Mouse (Mus musculus): ENCODE measurements at regions not wholly inside any gene's neighbourhood (a gene's known extent, or its start where the extent isn't known, plus 50 kb on each side); places are given as distances from the start of the nearest gene placed in this dataset.

DNA sequence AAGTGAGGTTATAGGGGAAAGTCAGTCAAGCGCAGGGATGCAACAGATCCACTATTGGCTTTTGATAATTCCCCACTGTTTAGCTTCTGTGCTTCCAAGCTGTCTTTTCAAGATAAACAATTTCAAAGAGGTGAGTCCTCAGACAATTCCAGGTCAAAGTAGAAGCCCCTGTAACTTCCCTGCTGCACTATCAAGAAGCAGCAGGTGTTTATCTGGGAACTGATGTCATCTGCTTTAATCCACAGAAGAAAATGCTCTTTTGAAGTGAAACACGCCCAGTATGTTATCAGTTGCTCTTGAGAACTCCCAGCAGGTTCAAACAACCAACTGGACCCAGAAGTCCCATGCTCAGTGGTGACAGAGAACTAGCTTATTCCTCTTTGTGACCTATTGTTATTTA is 164.7 kb downstream of the Ins1 start:
- Histone ChIP-seq H3K27ac (replicated peaks; ENCODE audit: low read depth, low read length) (no peak overlapping the region), H3K4me3 (replicated peaks; ENCODE audit: low read length) (no peak overlapping the region), H3K36me3 (ENCODE audit: control insufficient read depth, insufficient read depth, low read length) (no peaks in the 10 kb centered on the region), H3K4me1 (ENCODE audit: control insufficient read depth, insufficient read depth, low read length) (no peaks in the 10 kb centered on the region), H3K4me2 (replicated peaks; ENCODE audit: low read depth, low read length, severe bottlenecking) (no peak overlapping the region), H3K9ac (ENCODE audit: low read depth, low read length, severe bottlenecking) (no peak overlapping the region), H3K27me3 (ENCODE audit: control insufficient read depth, insufficient read depth, low read length) (no peaks in the 10 kb centered on the region), H3K9me3 (ENCODE audit: control insufficient read depth, low read length) (no peaks in the 10 kb centered on the region)
- no peak for TF ChIP-seq POLR2A (IDR thresholded peaks at IDR 0.05; ENCODE audit: borderline replicate concordance, extremely low read depth, insufficient read depth, insufficient read length)
- no peak for ATAC-seq (ENCODE audit: low FRiP score, low read depth)
- DNase-seq (ENCODE audit: low spot score), result no peak
- 56% methylated on average over 2 of the region's 2 CpGs for WGBS

DNA sequence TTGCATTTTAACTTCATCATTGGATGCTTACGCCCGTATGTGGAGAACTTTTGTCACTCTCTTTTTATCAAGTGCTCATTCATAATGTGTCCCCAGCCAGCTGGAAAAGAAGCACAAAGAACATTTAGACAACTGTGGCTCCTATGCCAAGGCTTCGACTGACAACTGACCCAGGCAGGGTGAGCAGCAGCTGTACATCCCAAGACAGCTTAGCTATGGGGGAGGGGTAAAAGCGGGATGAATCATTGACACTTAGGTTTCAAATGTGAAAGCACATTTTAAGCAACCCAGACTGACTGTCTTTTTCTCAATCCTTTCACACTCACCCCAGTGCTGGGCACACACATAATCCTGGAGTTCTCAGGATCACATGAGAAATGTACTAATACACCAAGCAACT is 178.4 kb downstream of the Ins1 start:
- WGBS, result 87% methylated on average over 4 of the region's 4 CpGs
- DNase-seq (ENCODE audit: low spot score) (no peak), ATAC-seq (ENCODE audit: low FRiP score, low read depth) (no peak)
- Histone ChIP-seq H3K4me3 (replicated peaks; ENCODE audit: low read length) (no peak overlapping the region), H3K27me3 (ENCODE audit: control insufficient read depth, insufficient read depth, low read length) (no peaks in the 10 kb centered on the region), H3K36me3 (ENCODE audit: control insufficient read depth, insufficient read depth, low read length) (no peaks in the 10 kb centered on the region), H3K4me1 (ENCODE audit: control insufficient read depth, insufficient read depth, low read length) (no peaks in the 10 kb centered on the region), H3K9me3 (ENCODE audit: control insufficient read depth, low read length) (no peaks in the 10 kb centered on the region), H3K27ac (replicated peaks; ENCODE audit: low read depth, low read length) (no peak overlapping the region), H3K9ac (ENCODE audit: low read depth, low read length, severe bottlenecking) (no peak overlapping the region), H3K4me2 (replicated peaks; ENCODE audit: low read depth, low read length, severe bottlenecking) (no peak overlapping the region)
- TF ChIP-seq POLR2A (IDR thresholded peaks at IDR 0.05; ENCODE audit: borderline replicate concordance, extremely low read depth, insufficient read depth, insufficient read length), result no peak

DNA sequence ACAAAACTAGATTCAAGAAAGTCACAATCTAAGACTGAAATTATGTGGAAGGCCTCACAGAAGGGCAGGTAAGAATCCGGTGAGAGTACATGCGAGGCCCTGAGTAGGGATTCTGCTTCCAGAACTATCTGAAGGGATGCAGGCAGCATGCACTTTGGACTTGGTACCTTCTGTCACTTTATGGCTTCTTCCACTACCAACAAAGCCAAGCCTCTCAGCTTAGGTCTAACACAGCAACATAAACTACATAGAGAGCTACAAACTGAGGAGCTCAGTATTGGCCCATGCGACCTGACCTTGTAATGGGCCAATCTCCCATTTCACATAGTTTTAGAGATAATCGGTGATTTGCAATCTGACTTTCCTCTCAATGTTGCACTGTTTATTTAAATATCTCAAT is 184.8 kb downstream of the Ins1 start:
- no peak overlapping the region for H3K4me3 ChIP-seq (replicated peaks; ENCODE audit: low read length)
- H3K4me2 ChIP-seq (replicated peaks; ENCODE audit: low read depth, low read length, severe bottlenecking), result no peak overlapping the region
- no peaks in the 10 kb centered on the region for H3K27me3 ChIP-seq (ENCODE audit: control insufficient read depth, insufficient read depth, low read length)
- 94% methylated on average over 4 of the region's 4 CpGs for WGBS
- ATAC-seq (ENCODE audit: low FRiP score, low read depth) (no peak), DNase-seq (ENCODE audit: low spot score) (no peak)
- no peak for TF ChIP-seq POLR2A (IDR thresholded peaks at IDR 0.05; ENCODE audit: borderline replicate concordance, extremely low read depth, insufficient read depth, insufficient read length)
- H3K4me1 ChIP-seq (ENCODE audit: control insufficient read depth, insufficient read depth, low read length), result no peaks in the 10 kb centered on the region
- H3K9ac ChIP-seq (ENCODE audit: low read depth, low read length, severe bottlenecking), result no peak overlapping the region
- H3K9me3 ChIP-seq (ENCODE audit: control insufficient read depth, low read length), result no peaks in the 10 kb centered on the region
- H3K27ac ChIP-seq (replicated peaks; ENCODE audit: low read depth, low read length), result no peak overlapping the region
- H3K36me3 ChIP-seq (ENCODE audit: control insufficient read depth, insufficient read depth, low read length), result no peaks in the 10 kb centered on the region

DNA sequence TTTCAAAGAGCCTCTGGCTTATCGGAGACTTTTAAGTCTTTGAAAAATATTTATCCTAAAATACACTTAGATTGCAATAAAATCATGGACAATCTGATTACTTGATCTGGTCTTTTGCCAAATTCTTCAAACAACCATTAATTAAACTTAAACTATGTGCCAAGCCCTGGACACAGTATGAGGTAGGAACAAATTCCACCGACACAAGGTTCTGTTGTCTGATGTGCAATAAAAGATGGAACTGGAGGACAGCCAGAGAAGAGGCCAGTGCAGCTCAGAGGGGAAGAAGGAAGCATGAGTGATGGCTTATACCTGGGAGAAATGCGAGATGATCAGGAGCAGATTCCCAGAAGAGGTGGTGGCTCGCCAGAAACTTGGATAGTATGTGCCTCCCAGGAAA is 185.3 kb downstream of the Ins1 start:
- DNase-seq (ENCODE audit: low spot score), result no peak
- no peak overlapping the region for H3K4me2 ChIP-seq (replicated peaks; ENCODE audit: low read depth, low read length, severe bottlenecking)
- no peaks in the 10 kb centered on the region for H3K36me3 ChIP-seq (ENCODE audit: control insufficient read depth, insufficient read depth, low read length)
- no peak overlapping the region for H3K9ac ChIP-seq (ENCODE audit: low read depth, low read length, severe bottlenecking)
- H3K4me1 ChIP-seq (ENCODE audit: control insufficient read depth, insufficient read depth, low read length), result no peaks in the 10 kb centered on the region
- TF ChIP-seq POLR2A (IDR thresholded peaks at IDR 0.05; ENCODE audit: borderline replicate concordance, extremely low read depth, insufficient read depth, insufficient read length), result no peak
- WGBS, result 69% methylated on average over 4 of the region's 4 CpGs
- no peaks in the 10 kb centered on the region for H3K27me3 ChIP-seq (ENCODE audit: control insufficient read depth, insufficient read depth, low read length)
- no peak overlapping the region for H3K27ac ChIP-seq (replicated peaks; ENCODE audit: low read depth, low read length)
- no peak overlapping the region for H3K4me3 ChIP-seq (replicated peaks; ENCODE audit: low read length)
- H3K9me3 ChIP-seq (ENCODE audit: control insufficient read depth, low read length), result no peaks in the 10 kb centered on the region
- ATAC-seq (ENCODE audit: low FRiP score, low read depth), result no peak
